Mouse (Mus musculus) olfactory bulb, adult 2 months (tissue): ENCODE results near the gene Nkapd1. TPM values are rescaled to one million over a fixed set of nuclear protein-coding genes. Genes with fewer than 3 reads are reported as not detected.

Experiments
- H3K27ac ChIP-seq: fragments of 200-500 bp; 2 replicates; pipeline ENCODE4 v1.5.1; 2012; ENCODE audit warnings: low read depth, low read length; ENCODE audit not compliant: insufficient read depth
- H3K4me1 ChIP-seq: fragments of 200-500 bp; 2 replicates; pipeline ENCODE4 v1.6.1; 2012; ENCODE audit warnings: low read length; ENCODE audit not compliant: control insufficient read depth, insufficient read depth
- H3K4me3 ChIP-seq: fragments of 200-500 bp; 2 replicates; pipeline ENCODE4 v1.5.1; 2012; ENCODE audit warnings: mild to moderate bottlenecking, low read depth, low read length, moderate library complexity; ENCODE audit not compliant: insufficient read depth
- CTCF ChIP-seq: fragments of 200-500 bp; IDR thresholded peaks from 2 replicates; pipeline ENCODE4 v1.5.1; 2012; ENCODE audit warnings: low read depth, mild to moderate bottlenecking, low read length, moderate library complexity; ENCODE audit not compliant: insufficient read depth
- POLR2A ChIP-seq: fragments of 200-500 bp; IDR thresholded peaks from 2 replicates; pipeline ENCODE4 v1.6.1; 2012; ENCODE audit warnings: mild to moderate bottlenecking, low read depth, low read length, moderate library complexity; ENCODE audit not compliant: insufficient read depth
- WGBS: fragments of 180-500 bp; shearing (Covaris S2); methylation state at CpG from one replicate; pipeline ENCODE4 v1.1.7; 2018; 5-methylcytosine and 5-hydroxymethylcytosine counted together
- polyA plus RNA-seq: library from polyadenylated mRNA; stranded (reverse); fragments of >200 nt; gene quantifications from 2 replicates; pipeline ENCODE4 v1.2.4, GENCODE M21; 2012; ENCODE audit warnings: low replicate concordance; ENCODE audit not compliant: missing spikeins, insufficient read depth, insufficient read length

The Nkapd1 gene
- polyA plus RNA-seq, 1 experiment = not detected

- Histone ChIP-seq H3K4me3 (no peak overlapping the region), H3K27ac (no peak overlapping the region), H3K4me1 (peaks cover 3% of the 10 kb centered on the region)
- no peak for TF ChIP-seq POLR2A
- TF ChIP-seq CTCF = no peak
- 82% methylated on average over 4 of the region's 4 CpGs for WGBS
Measured at GRCm38 (mm10) chr9:50586955-50587354, 30.3 kb downstream of the Nkapd1 start.

GRCm38 (mm10) chr9:50585145-50585818 is 32.0 kb downstream of the Nkapd1 start:
- Histone ChIP-seq H3K27ac (no peak overlapping the region), H3K4me1 (no peaks in the 10 kb centered on the region), H3K4me3 (no peak overlapping the region)
- TF ChIP-seq CTCF (no peak), POLR2A (no peak)
- WGBS = 84% methylated on average over 6 of the region's 6 CpGs

GRCm38 (mm10) chr9:50580370-50580769 is 36.9 kb downstream of the Nkapd1 start:
- Histone ChIP-seq H3K27ac (no peak overlapping the region), H3K4me1 (no peaks in the 10 kb centered on the region), H3K4me3 (no peak overlapping the region)
- TF ChIP-seq CTCF = no peak
- no peak for TF ChIP-seq POLR2A
- 39% methylated on average over 4 of the region's 4 CpGs for WGBS

- TF ChIP-seq POLR2A (no peak), CTCF (no peak)
- H3K27ac ChIP-seq = no peak overlapping the region
- H3K4me3 ChIP-seq = no peak overlapping the region
- H3K4me1 ChIP-seq = peaks cover 6% of the 10 kb centered on the region
- WGBS = 75% methylated on average over 10 of the region's 10 CpGs
Measured at GRCm38 (mm10) chr9:50569599-50570525, 47.4 kb downstream of the Nkapd1 start.

GRCm38 (mm10) chr9:50567881-50568280 is 49.4 kb downstream of the Nkapd1 start:
- no peak for TF ChIP-seq CTCF
- TF ChIP-seq POLR2A = no peak
- Histone ChIP-seq H3K4me1 (peaks cover 6% of the 10 kb centered on the region), H3K27ac (no peak overlapping the region), H3K4me3 (no peak overlapping the region)
- WGBS = 89% methylated on average over 2 of the region's 2 CpGs

- no peak overlapping the region for H3K4me3 ChIP-seq
- no peak for TF ChIP-seq POLR2A
- no peak for TF ChIP-seq CTCF
- 91% methylated on average over 4 of the region's 4 CpGs for WGBS
Measured at GRCm38 (mm10) chr9:50567372-50567771, 49.9 kb downstream of the Nkapd1 start.

GRCm38 (mm10) chr9:50565940-50566339 is 51.3 kb downstream of the Nkapd1 start:
- H3K27ac ChIP-seq = no peak overlapping the region
- 79% methylated on average over 4 of the region's 4 CpGs for WGBS

More at GRCm38 (mm10) chr9:50567372-50567771, 49.9 kb downstream of the Nkapd1 start:
- H3K4me1 ChIP-seq = peaks cover 6% of the 10 kb centered on the region
- H3K27ac ChIP-seq = no peak overlapping the region

GRCm38 (mm10) chr9:50565173-50565572 is 52.1 kb downstream of the Nkapd1 start:
- no peak for TF ChIP-seq POLR2A
- TF ChIP-seq CTCF = no peak
- 72% methylated on average over 7 of the region's 7 CpGs for WGBS
- no peak overlapping the region for H3K27ac ChIP-seq
- no peak overlapping the region for H3K4me3 ChIP-seq
- peaks cover 6% of the 10 kb centered on the region for H3K4me1 ChIP-seq

More at GRCm38 (mm10) chr9:50565940-50566339, 51.3 kb downstream of the Nkapd1 start:
- TF ChIP-seq POLR2A (no peak), CTCF (no peak)
- Histone ChIP-seq H3K4me1 (peaks cover 6% of the 10 kb centered on the region), H3K4me3 (no peak overlapping the region)

GRCm38 (mm10) chr9:50561918-50562360 is 55.3 kb downstream of the Nkapd1 start:
- WGBS = 83% methylated on average over 2 of the region's 2 CpGs
- peaks cover 3% of the 10 kb centered on the region; the same call in 1 of the 2 replicates for H3K4me1 ChIP-seq
- TF ChIP-seq CTCF = no peak

More at GRCm38 (mm10) chr9:50561918-50562360, 55.3 kb downstream of the Nkapd1 start:
- no peak overlapping the region for H3K4me3 ChIP-seq
- H3K27ac ChIP-seq = no peak overlapping the region
